Mouse (Mus musculus) granulocyte monocyte progenitor cell, adult 5-6 weeks (primary cell): ENCODE results near the gene Tmem254c. TPM values are rescaled to one million over a fixed set of nuclear protein-coding genes. Genes with fewer than 3 reads are reported as not detected.

ENCODE experiments used
- total RNA-seq, 2 experiments: library from RNA; stranded (forward) in 1 of 2; stranded (reverse) in 1 of 2; fragments of 200-712, 200-1000 nt in 1 of 2; fragments of >200 nt in 1 of 2; fragmentation: Nextera tagmentation in 1 of 2; gene quantifications; 2 replicates each; pipeline ENCODE4 v1.2.3; 2014 to 2017

Tmem254c gene
- total RNA-seq, 2 experiments from 2014 or later: 32.1 to 37.8 TPM

Other genes with a start within 250 kb of the Tmem254c start
- gene Anxa11, start 225.2 kb downstream of the Tmem254c start, total RNA-seq (2014; fragmentation: Nextera tagmentation): 39.6 and 41.1 TPM in 2 replicates
- gene Anxa11, start 225.2 kb downstream of the Tmem254c start, total RNA-seq (2017): 7.2 and 9.7 TPM in 2 replicates
- gene Plac9a, start 164.3 kb downstream of the Tmem254c start, total RNA-seq (2014; fragmentation: Nextera tagmentation): not detected in 2 replicates
- gene Plac9a, start 164.3 kb downstream of the Tmem254c start, total RNA-seq (2017): not detected in 2 replicates
- gene Tmem254a, start 139.7 kb downstream of the Tmem254c start, total RNA-seq (2014; fragmentation: Nextera tagmentation): 16.4 and 19.6 TPM in 2 replicates
- gene Tmem254a, start 139.7 kb downstream of the Tmem254c start, total RNA-seq (2017): 0.21 and 0.95 TPM in 2 replicates
- gene Cphx1, start 129.1 kb downstream of the Tmem254c start, total RNA-seq (2014; fragmentation: Nextera tagmentation): not detected in 2 replicates
- gene Cphx1, start 129.1 kb downstream of the Tmem254c start, total RNA-seq (2017): not detected in 2 replicates
- not detected in 2 replicates for gene Duxbl1, start 88.8 kb downstream of the Tmem254c start, total RNA-seq (2014; fragmentation: Nextera tagmentation)
- gene Duxbl1, start 88.8 kb downstream of the Tmem254c start, total RNA-seq (2017): not detected in 2 replicates
- not detected in 2 replicates for gene Gm9780, start 24.6 kb downstream of the Tmem254c start, total RNA-seq (2014; fragmentation: Nextera tagmentation)
- not detected in 2 replicates for gene Gm9780, start 24.6 kb downstream of the Tmem254c start, total RNA-seq (2017)
- gene Cphx2, start 14.2 kb upstream of the Tmem254c start, total RNA-seq (2014; fragmentation: Nextera tagmentation): not detected in 2 replicates
- not detected in 2 replicates for gene Cphx2, start 14.2 kb upstream of the Tmem254c start, total RNA-seq (2017)
- gene Cphx3, start 14.9 kb upstream of the Tmem254c start, total RNA-seq (2014; fragmentation: Nextera tagmentation): not detected in 2 replicates
- not detected in 2 replicates for gene Cphx3, start 14.9 kb upstream of the Tmem254c start, total RNA-seq (2017)
- gene Duxbl2, start 51.0 kb upstream of the Tmem254c start, total RNA-seq (2014; fragmentation: Nextera tagmentation): not detected in 2 replicates
- not detected in 2 replicates for gene Duxbl2, start 51.0 kb upstream of the Tmem254c start, total RNA-seq (2017)
- gene Plac9b, start 115.1 kb upstream of the Tmem254c start, total RNA-seq (2014; fragmentation: Nextera tagmentation): not detected in 2 replicates
- not detected in 2 replicates for gene Plac9b, start 115.1 kb upstream of the Tmem254c start, total RNA-seq (2017)
- 19.6 and 36.4 TPM in 2 replicates for gene Tmem254b, start 139.7 kb upstream of the Tmem254c start, total RNA-seq (2014; fragmentation: Nextera tagmentation)
- gene Tmem254b, start 139.7 kb upstream of the Tmem254c start, total RNA-seq (2017): 10.7 and 11.6 TPM in 2 replicates
- not detected in 2 replicates for gene Duxbl3, start 190.6 kb upstream of the Tmem254c start, total RNA-seq (2014; fragmentation: Nextera tagmentation)
- not detected in 2 replicates for gene Duxbl3, start 190.6 kb upstream of the Tmem254c start, total RNA-seq (2017)